ENCODE assay signal across 21 mouse cellular contexts in the genomic region with DNA sequence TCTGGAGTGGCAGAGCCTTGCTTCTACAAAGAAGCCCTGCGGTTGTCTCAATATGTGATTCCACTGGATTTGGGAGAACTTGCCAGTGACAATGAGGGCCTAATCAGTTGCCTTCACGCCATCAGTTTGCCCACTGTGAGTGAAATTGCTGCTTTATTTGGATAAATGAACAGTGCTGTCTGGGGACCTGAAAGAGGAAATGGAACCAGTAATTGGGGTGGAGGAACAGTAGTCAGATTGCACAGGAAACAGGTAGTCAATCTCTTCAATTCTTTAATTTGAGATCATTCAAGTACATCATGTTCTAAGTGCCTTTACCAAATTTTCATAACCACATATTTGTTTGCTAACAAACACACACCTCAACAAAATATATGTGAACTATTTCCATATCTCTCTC.
DNase-seq lines count a peak whose midpoint lies in the region; ATAC-seq lines count a peak whose summit lies in the region.
"Had no signal": no experiment of that assay in that cellular context is flagged by ENCODE, and none has a peak within 500 bp of the region (broad histone marks: within the 10 kb centered on the region; RNA-seq: fewer than 3 reads in every experiment).

No protein-coding gene starts in this region.

- H3K27ac ChIP-seq in neural tube, embryonic 15.5 days (replicated peaks) = no peak overlapping the region
- no peak overlapping the region for H3K27ac ChIP-seq in kidney, embryonic 16.5 days (ENCODE audit: low read length)
- H3K27ac ChIP-seq: embryonic facial prominence, embryonic 10.5 days; embryonic facial prominence, embryonic 12.5 days; forebrain, embryonic 13.5 days; forebrain, embryonic 15.5 days had no signal

- H3K9ac ChIP-seq in neural tube, embryonic 15.5 days (replicated peaks) = no peak overlapping the region
- no peak overlapping the region for H3K9ac ChIP-seq in kidney, embryonic 16.5 days (replicated peaks; ENCODE audit: low read length)
- H3K9ac ChIP-seq: embryonic facial prominence, embryonic 12.5 days; forebrain, embryonic 13.5 days; forebrain, embryonic 15.5 days; forebrain, postnatal 0 days had no signal

- H3K4me1 ChIP-seq in neural tube, embryonic 15.5 days = peaks cover 9% of the 10 kb centered on the region; the same call in 1 of the 2 replicates
- no peaks in the 10 kb centered on the region for H3K4me1 ChIP-seq in kidney, embryonic 16.5 days (ENCODE audit: insufficient read depth, low read length)
- H3K4me1 ChIP-seq: forebrain, embryonic 13.5 days had no signal

- H3K27me3 ChIP-seq in neural tube, embryonic 15.5 days (replicated peaks) = no peaks in the 10 kb centered on the region
- H3K27me3 ChIP-seq in kidney, embryonic 16.5 days (ENCODE audit: insufficient read depth, low read length) = no peaks in the 10 kb centered on the region
- H3K27me3 ChIP-seq: embryonic facial prominence, embryonic 12.5 days; forebrain, embryonic 13.5 days; forebrain, embryonic 15.5 days had no signal

- H3K4me3 ChIP-seq in neural tube, embryonic 15.5 days (replicated peaks) = no peak overlapping the region
- no peak overlapping the region for H3K4me3 ChIP-seq in kidney, embryonic 16.5 days (ENCODE audit: low read length)
- H3K4me3 ChIP-seq: embryonic facial prominence, embryonic 10.5 days; embryonic facial prominence, embryonic 12.5 days; forebrain, embryonic 13.5 days; forebrain, embryonic 15.5 days had no signal

- 0 out of 2 replicates have a peak, but pooled peaks cover 14% of the 10 kb centered on the region for H3K36me3 ChIP-seq in neural tube, embryonic 15.5 days
- H3K36me3 ChIP-seq in kidney, embryonic 16.5 days (ENCODE audit: insufficient read depth, low read length) = peaks cover 14% of the 10 kb centered on the region

- peak; percentile 59 for ATAC-seq in granulocyte monocyte progenitor cell, adult 5-6 weeks (replicated peaks; ENCODE audit: poor library complexity, severe bottlenecking)
- ATAC-seq in neutrophil, adult 5-6 weeks (ENCODE audit: extremely low read depth, insufficient number of reproducible peaks, low FRiP score, poor library complexity, severe bottlenecking) = peak; percentile 22; the same call in 1 of the 2 replicates
- no peak for ATAC-seq in neural tube, embryonic 15.5 days (ENCODE audit: low FRiP score)
- no peak for ATAC-seq in kidney, embryonic 16.5 days (ENCODE audit: low FRiP score, low TSS enrichment)
- ATAC-seq: forebrain, embryonic 13.5 days; forebrain, embryonic 15.5 days; forebrain, postnatal 0 days had no signal

- H3K4me2 ChIP-seq in neural tube, embryonic 15.5 days = no peak overlapping the region
- H3K4me2 ChIP-seq in kidney, embryonic 16.5 days (replicated peaks; ENCODE audit: low read depth, low read length) = no peak overlapping the region
- H3K4me2 ChIP-seq: embryonic facial prominence, embryonic 12.5 days; forebrain, embryonic 13.5 days; forebrain, embryonic 15.5 days had no signal

- WGBS in neural tube, embryonic 15.5 days = 57% methylated on average over 2 of the region's 2 CpGs
- WGBS in kidney, embryonic 16.5 days = 83% methylated on average over 2 of the region's 2 CpGs

- H3K9me3 ChIP-seq in neural tube, embryonic 15.5 days (replicated peaks) = 0 out of 2 replicates have a peak, but pooled peaks cover 2% of the 10 kb centered on the region
- peaks cover 3% of the 10 kb centered on the region; the same call in 1 of the 2 replicates for H3K9me3 ChIP-seq in kidney, embryonic 16.5 days (ENCODE audit: low read length)
- H3K9me3 ChIP-seq: embryonic facial prominence, embryonic 10.5 days; forebrain, embryonic 13.5 days had no signal

- peak; percentile 3 to 8 for DNase-seq in B cell, adult 2 months
- DNase-seq in lung, postnatal 14 days = no peak
- no peak for DNase-seq in kidney, adult 8-10 months
- DNase-seq: adrenal gland, adult 2 months; adrenal gland, postnatal 10 days; adrenal gland, postnatal 25 days; cerebellum, adult 11 months; cerebellum, adult 18-20 months; cerebellum, adult 8-10 months; cerebellum, adult 9-11 months; cerebellum, postnatal 14 days; cerebellum, postnatal 36 days; forebrain, postnatal 0 days had no signal

Comparison
In these comparisons a context has a peak if more than half of its experiments do, and no peak if none do; other contexts are left out.
1. DNase-seq: peak in B cell, adult 2 months (2 of 2); none in lung, postnatal 14 days (single experiment) and kidney, adult 8-10 months (0 of 2).
2. ATAC-seq: peak in granulocyte monocyte progenitor cell, adult 5-6 weeks (single experiment) and neutrophil, adult 5-6 weeks (single experiment); none in neural tube, embryonic 15.5 days (single experiment) and kidney, embryonic 16.5 days (single experiment).